Mouse (Mus musculus) layer of hippocampus, postnatal 10 days (tissue): ENCODE data around the gene Hoxa10. TPM values are rescaled to one million over a fixed set of nuclear protein-coding genes. Genes with fewer than 3 reads are reported as not detected.
A peak's percentile ranks its signal among the peaks of the same experiment; 100 is the strongest.

Source experiments
- DNase-seq, 2 experiments: peaks; one replicate each; pipeline ENCODE4 v3.0.0; 2021; ENCODE audit warnings: low spot score in 2 of 2
- total RNA-seq, 2 experiments: library from RNA; stranded (reverse); gene quantifications; 2 replicates each; pipeline ENCODE4 v1.2.3; 2021

The Hoxa10 gene
- total RNA-seq, 2 experiments from 2014 or later = not detected

DNA sequence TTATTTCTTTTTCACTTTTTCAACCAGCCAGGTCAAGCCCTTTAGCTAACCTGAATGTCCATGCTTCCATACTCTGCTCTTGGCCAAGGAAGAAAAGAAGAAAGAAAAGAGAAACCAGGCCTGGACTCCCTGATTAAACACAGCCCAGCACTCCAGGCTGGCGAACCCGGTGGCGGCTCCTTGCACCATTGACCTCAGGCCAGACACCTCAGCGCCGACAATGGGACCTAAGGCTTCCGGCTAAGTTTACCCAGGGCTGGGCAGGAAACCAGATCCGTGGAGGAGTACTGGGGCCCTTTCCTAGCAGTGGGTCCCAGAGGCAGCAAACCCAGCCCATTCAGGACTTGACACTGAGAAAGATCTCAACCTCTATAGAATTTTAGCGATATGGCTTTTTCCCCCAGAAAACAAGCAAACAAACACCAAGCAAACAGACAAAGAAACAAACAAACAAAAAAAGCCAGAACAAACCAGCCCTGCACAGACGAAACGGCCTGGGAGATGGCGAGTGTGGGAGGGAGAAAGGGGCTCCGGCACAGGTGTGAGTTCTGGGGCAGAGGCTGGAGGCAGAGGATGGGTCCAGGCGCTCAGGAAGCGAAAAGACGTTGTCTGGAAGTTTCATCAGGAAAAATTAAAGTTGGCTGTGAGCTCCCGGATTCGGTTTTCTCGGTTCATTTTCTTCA lies 8.6 kb downstream of the Hoxa10 start:
- no peak for DNase-seq

- DNase-seq = no peak
Observed at GRCm38 (mm10) chr6:52230516-52231165, 10.0 kb downstream of the Hoxa10 start, which contains the start of gene Hoxa9. Gene Hoxa9, minus strand, starts transcription at chr6:52231089.

DNA sequence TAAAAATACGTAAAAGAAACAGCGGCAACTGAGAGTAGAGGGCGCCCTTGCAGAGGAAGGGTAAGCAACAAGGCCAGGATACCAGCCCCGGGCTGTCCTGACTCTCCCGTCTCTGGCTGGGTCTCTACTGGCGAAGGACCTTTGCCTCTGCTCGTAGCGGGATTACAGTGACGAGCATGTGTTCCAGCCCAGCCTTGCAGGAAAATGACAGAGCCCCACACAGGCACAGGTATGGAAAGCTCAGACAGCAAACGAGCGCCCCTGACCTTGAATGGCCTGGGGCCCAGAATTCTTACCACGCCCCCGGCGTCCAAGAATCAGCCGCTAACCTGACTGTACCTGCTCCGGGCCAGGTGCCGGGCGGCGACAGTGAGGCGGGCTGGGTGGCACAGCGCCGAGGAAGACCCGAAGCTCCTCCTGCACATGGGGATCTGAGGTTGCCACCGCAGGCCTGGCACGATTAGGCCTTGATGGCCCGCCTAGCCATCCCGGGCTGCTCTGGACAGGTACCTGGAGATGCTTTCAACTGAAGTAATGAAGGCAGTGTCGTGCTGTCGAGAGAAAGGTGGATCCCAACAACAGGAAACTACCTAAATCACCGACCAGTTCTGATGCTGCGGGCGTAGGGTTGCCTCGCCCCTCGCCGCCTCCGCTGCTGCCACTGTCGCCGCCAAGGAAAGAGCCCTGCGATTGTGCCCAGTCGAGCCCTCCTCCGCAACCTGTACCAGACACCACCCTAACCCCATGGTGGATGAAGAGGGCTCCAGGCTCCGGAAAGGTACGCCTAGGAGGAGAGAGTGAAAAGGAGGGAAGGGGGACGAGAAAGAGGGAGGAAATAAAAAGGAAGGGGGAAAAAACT lies 10.9 kb downstream of the Hoxa10 start:
- no peak for DNase-seq

DNA sequence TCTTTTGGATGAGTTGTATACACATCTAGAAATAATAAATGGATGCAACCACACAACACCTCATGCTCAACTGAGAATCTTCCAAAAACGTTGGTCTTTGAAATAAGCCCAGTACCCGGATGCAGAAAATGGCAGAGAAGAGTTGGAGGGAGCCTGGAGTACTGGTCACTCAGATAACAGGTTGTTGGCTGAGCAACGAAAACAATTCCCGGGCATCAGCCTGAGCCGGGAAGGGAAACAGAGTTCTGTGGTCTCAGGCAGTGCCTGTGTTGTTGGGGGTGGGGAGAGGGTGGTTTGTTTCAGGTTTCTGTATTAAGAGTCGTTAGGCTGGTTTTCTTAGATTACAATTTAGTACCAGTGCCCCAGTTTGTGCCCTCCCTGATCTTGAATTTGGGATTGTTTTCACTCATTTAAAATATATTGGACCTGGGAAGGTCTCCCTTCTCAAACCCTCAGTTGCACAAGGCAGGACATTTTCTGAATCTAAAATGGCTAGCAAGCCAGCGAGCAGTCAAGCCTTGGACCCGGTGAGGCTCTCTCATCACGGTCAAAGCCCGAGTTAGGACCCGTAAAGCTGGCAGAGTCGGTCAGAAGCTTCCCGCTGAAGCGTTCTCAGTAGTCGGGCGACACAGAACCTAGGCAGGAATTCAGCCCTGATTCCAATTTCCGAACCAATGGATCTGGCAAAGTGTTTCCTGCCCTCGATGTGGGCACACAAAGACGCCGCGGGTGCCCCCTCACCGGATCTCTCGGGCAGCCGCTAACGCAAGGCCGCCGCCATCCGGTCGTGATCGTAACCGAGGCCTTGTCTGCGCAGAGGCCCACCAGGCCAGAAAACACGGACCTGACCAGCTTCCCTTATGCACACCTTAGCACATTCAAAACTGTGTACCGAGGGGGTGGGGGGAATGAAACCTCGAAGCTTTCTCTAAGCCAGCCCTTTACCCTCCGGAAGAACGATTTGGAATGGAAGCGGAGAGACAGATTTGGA lies 11.9 kb downstream of the Hoxa10 start:
- no peak for DNase-seq

GRCm38 (mm10) chr6:52227470-52228222 lies 13.0 kb downstream of the Hoxa10 start:
- DNase-seq = no peak

GRCm38 (mm10) chr6:52226569-52227257 lies 13.9 kb downstream of the Hoxa10 start:
- no peak for DNase-seq

DNA sequence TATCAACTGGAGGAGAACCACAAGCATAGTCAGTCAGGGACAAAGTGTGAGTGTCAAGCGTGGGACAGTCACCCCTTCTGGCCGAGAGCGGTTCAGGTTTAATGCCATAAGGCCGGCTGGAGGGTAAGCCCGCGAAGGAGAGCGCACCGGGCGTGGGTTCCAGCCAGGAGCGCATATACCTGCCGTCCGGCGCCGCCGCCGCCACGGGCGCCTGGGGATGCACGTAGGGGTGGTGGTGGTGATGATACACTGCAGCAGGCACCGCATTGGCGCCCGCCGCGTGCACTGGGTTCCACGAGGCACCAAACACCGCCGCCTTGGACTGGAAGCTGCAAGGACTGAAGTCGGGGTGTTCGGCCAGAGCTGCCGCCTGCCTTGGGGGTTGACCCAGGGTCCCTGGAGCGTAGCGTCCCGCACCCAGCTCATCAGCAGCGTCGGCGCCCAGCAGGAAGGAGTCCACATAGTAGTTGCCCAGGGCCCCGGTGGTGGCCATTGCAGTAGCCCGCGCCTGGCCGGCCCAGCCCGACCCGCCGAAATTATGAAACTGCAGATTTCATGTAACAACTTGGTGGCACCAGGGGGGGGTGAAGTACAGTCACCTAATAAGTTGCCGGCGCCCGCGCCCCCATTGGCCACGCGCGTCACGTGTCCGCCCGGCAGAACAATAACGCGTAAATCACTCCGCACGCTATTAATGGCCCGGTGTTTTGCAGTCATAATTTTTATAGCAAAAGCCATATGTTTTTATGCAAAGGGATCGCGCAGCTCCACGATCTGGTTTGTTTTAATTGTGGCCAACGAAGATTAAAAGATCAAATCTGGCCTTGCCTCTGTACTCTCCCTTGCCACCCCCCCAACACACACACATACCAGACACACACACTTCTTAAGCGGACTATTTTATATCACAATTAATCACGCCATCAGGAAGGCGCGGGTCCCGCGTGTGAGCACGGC lies 14.8 kb downstream of the Hoxa10 start:
- DNase-seq = no peak

DNA sequence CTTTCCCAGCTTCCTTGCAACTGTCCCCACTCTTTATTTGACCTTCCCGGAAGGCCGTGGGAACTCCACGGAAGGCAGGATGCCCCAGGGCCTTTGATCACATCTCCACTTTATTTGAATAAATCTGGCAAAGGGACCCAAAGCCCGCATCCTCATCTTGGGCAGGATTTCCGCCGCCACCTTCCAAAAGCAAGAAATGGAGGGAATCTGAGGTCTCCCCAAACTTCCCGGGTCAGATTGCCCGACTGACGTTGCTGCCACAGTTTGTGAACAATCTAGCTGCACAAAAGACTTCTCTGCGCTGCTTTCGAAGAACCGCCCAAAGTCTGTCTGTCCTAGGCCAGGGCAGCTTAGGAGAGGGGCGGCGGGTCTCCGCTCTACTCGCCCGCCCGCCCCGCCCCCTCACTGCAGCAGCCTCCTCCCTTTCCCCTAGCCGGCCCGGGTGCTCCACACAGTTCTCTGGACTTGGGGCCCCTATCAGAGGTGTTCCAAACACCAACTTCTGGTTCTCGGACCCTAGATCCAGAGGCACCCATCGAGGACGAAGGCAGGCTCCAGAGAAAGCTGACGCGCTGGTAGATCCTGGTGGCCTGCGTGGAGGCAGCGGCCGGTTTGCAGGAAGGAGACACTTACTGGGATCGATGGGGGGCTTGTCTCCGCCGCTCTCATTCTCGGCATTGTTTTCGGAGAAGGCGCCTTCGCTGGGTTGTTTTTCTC lies 15.6 kb downstream of the Hoxa10 start:
- DNase-seq = no peak

GRCm38 (mm10) chr6:52223939-52224760 lies 16.5 kb downstream of the Hoxa10 start:
- no peak for DNase-seq

GRCm38 (mm10) chr6:52222729-52223128 lies 17.9 kb downstream of the Hoxa10 start:
- DNase-seq = no peak

DNA sequence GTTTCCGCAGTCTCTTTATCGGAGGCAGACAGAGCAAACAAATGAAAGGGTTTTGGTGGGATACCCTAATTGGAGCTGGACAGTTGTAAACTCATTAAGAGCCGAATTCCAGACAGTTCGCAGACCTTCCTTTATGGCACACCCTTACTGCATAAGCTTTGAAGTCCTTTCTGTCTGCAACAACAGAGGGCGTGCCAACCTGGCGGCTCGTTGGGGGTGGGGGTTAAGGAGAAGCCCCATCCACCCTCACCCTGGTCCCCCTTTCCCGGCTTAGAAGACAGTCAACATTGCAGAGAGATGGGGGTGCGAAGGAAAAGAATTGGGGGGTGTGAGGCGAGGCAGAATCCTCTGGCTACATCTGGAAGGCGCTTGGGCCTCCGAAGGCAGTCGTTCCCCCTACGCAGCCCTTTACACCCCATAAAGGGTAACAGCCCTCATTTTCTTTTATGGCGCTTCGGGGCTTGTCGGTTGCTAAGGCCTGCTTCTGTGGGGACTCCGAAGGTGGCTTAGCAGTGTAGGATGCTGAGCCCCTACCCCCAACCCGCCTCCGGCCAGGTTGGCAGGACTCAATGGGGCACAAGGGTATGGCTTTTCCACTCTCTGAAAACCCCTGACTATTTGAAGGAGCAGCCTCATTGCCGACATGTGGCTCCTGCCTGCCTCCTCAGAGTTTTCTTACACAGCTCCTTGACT lies 18.5 kb downstream of the Hoxa10 start:
- DNase-seq = no peak

DNA sequence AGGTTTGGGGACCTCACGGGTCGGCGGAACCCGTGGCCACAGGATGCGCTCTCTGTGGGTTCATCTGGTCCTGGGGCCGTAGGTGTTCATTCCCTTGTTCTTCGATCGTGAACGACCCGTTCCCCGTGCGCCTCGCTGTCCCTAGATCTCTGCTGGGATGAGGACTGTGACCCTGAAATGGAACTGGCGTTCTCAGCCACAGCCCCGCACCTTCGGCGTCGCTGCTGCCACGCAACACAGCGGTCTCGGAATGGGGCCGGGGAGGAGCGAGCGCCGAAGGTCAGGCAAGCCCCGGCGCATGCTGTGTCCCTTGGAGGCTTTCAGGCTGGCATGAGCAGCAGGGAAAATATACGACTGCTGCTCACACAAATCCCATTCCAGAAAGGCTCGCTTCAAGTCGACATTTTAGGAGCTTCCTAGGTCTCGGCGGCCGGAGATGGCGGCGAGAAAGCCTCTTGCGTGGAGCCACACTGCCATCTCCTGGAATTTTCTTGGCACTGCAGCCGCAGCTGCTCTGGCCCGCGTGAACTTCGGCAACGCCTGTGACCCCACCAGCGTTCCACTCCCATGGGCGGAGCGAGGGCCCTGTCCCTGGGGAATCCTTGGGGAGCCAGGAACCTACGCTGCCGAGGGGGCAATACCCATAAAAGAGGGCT lies 19.2 kb downstream of the Hoxa10 start, which contains the start of gene Hoxa7:
Hoxa7 (minus strand) TSS at position 518 of the 656 bp plus-strand sequence.
- DNase-seq = peak; percentile 87 to 89

GRCm38 (mm10) chr6:52220865-52221310 lies 19.8 kb downstream of the Hoxa10 start:
- DNase-seq = no peak

DNA sequence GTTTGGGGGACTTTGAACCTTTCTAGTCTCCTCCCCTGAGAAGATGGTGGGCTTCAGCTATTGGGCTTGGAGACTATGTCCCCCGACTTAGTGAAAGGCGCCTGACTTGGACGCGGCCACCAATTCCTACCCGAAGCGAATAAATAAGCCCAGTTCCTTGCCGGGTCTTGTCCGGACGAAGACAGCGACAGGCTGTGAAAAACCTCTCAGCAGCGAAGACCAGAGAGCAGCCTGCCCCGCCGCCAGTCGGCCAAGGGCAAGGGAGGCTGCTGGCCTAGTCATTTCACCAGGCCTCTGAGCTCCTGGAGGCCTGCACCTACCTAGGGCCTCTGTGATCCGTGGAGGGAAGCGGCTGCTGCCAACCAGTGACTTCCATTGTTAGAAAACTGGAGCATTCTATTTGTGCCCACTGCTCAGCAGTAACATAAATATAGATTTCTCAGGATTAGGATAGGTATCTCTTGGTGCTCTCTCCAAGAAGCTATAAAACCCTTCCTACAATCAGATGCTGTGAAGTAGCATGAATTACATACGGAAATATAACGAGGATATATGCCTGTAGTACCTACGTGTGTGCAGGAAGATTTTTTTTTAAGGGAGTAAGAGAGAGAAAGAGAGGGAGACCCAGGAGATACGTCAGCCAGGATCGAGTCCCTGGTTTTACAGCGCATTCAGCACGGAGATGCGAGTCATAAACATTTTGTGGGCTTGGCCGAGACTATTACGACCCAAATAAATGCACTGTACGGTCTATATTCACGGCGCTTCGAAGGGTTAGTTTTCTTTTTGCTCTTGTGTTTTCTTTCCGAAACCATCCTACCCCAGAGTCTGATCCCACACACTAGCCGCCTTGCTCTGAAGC lies 20.4 kb downstream of the Hoxa10 start:
- peak in 1 of 2 experiments; percentile 22 for DNase-seq
